Mouse (Mus musculus): ENCODE data around the gene 1700029I15Rik.

- TF ChIP-seq CTCF (IDR thresholded peaks at IDR 0.05; ENCODE audit: low read depth, low read length) (no peak), POLR2A (IDR thresholded peaks at IDR 0.05; ENCODE audit: borderline replicate concordance, low read depth, low read length) (no peak)
Measured at GRCm38 (mm10) chr2:92395535-92395934, 13.2 kb downstream of the 1700029I15Rik start.
